Mouse (Mus musculus): Measurements from ENCODE around the gene Pla2g2f. TPM values are rescaled to one million over a fixed set of nuclear protein-coding genes. Genes with fewer than 3 reads are reported as not detected.

The Pla2g2f gene
- polyA plus RNA-seq (2014; fragmentation: Nextera tagmentation; extraction: Ambion mirVana): 0.08 and 0.12 TPM in 2 replicates

- ATAC-seq (ENCODE audit: low FRiP score): no peak
Observed at GRCm38 (mm10) chr4:138757416-138757815, at the start of gene Pla2g2f. Pla2g2f (minus strand) TSS chr4:138757626.

GRCm38 (mm10) chr4:138806920-138807541 lies 49.6 kb upstream of the Pla2g2f start:
- no peak overlapping the region for H3K9ac ChIP-seq (ENCODE audit: low read length)
- no peaks in the 10 kb centered on the region for H3K9me3 ChIP-seq (ENCODE audit: control insufficient read depth, low read length)
- no peak overlapping the region for H3K27ac ChIP-seq (ENCODE audit: low read depth, low read length)
- 73% methylated on average over 7 of the region's 7 CpGs for WGBS
- no peaks in the 10 kb centered on the region for H3K27me3 ChIP-seq (ENCODE audit: control insufficient read depth, insufficient read depth, low read length)
- no peaks in the 10 kb centered on the region for H3K4me1 ChIP-seq (ENCODE audit: control insufficient read depth, insufficient read depth, low read length)
- no peak for DNase-seq (ENCODE audit: low spot score, missing footprints)
- no peak for ATAC-seq (ENCODE audit: low FRiP score)
- H3K36me3 ChIP-seq (ENCODE audit: control insufficient read depth, insufficient read depth, low read length): no peaks in the 10 kb centered on the region
- H3K4me3 ChIP-seq (ENCODE audit: low read depth, low read length): no peak overlapping the region
- H3K4me2 ChIP-seq: no peak overlapping the region

More at GRCm38 (mm10) chr4:138757416-138757815, at the start of gene Pla2g2f:
- Histone ChIP-seq H3K4me2 (no peak within 1 kb of the TSS), H3K4me3 (ENCODE audit: low read depth, low read length) (no peak within 1 kb of the TSS), H3K27me3 (ENCODE audit: control insufficient read depth, insufficient read depth, low read length) (no peaks in the 10 kb centered on the region), H3K9ac (ENCODE audit: low read length) (no peak within 1 kb of the TSS), H3K4me1 (ENCODE audit: control insufficient read depth, insufficient read depth, low read length) (no peaks in the 10 kb centered on the region), H3K9me3 (ENCODE audit: control insufficient read depth, low read length) (no peaks in the 10 kb centered on the region), H3K36me3 (ENCODE audit: control insufficient read depth, insufficient read depth, low read length) (no peaks in the 10 kb centered on the region), H3K27ac (ENCODE audit: low read depth, low read length) (no peak within 1 kb of the TSS)
- 86% methylated on average over 8 of the region's 8 CpGs for WGBS
- DNase-seq (ENCODE audit: low spot score, missing footprints): no peak

- DNase-seq (ENCODE audit: low spot score, missing footprints): no peak
- H3K9ac ChIP-seq (ENCODE audit: low read length): no peak overlapping the region
- no peaks in the 10 kb centered on the region for H3K36me3 ChIP-seq (ENCODE audit: control insufficient read depth, insufficient read depth, low read length)
- no peak overlapping the region for H3K27ac ChIP-seq (ENCODE audit: low read depth, low read length)
- no peaks in the 10 kb centered on the region for H3K27me3 ChIP-seq (ENCODE audit: control insufficient read depth, insufficient read depth, low read length)
- H3K4me1 ChIP-seq (ENCODE audit: control insufficient read depth, insufficient read depth, low read length): no peaks in the 10 kb centered on the region
- no peak for ATAC-seq (ENCODE audit: low FRiP score)
- H3K4me3 ChIP-seq (ENCODE audit: low read depth, low read length): no peak overlapping the region
- no peaks in the 10 kb centered on the region for H3K9me3 ChIP-seq (ENCODE audit: control insufficient read depth, low read length)
- H3K4me2 ChIP-seq: no peak overlapping the region
- 85% methylated on average over 8 of the region's 8 CpGs for WGBS
Observed at GRCm38 (mm10) chr4:138806160-138806559, 48.7 kb upstream of the Pla2g2f start.

GRCm38 (mm10) chr4:138805248-138805647 lies 47.8 kb upstream of the Pla2g2f start:
- ATAC-seq (ENCODE audit: low FRiP score) (no peak), DNase-seq (ENCODE audit: low spot score, missing footprints) (no peak)
- no peaks in the 10 kb centered on the region for H3K9me3 ChIP-seq (ENCODE audit: control insufficient read depth, low read length)
- H3K4me2 ChIP-seq: no peak overlapping the region
- no peaks in the 10 kb centered on the region for H3K4me1 ChIP-seq (ENCODE audit: control insufficient read depth, insufficient read depth, low read length)
- no peak overlapping the region for H3K9ac ChIP-seq (ENCODE audit: low read length)
- H3K27ac ChIP-seq (ENCODE audit: low read depth, low read length): no peak overlapping the region
- no peaks in the 10 kb centered on the region for H3K36me3 ChIP-seq (ENCODE audit: control insufficient read depth, insufficient read depth, low read length)
- WGBS: 57% methylated on average over 8 of the region's 8 CpGs
- H3K4me3 ChIP-seq (ENCODE audit: low read depth, low read length): no peak overlapping the region
- no peaks in the 10 kb centered on the region for H3K27me3 ChIP-seq (ENCODE audit: control insufficient read depth, insufficient read depth, low read length)

GRCm38 (mm10) chr4:138802917-138803316 lies 45.5 kb upstream of the Pla2g2f start:
- 89% methylated on average over 11 of the region's 11 CpGs for WGBS
- DNase-seq (ENCODE audit: low spot score, missing footprints): no peak
- no peak for ATAC-seq (ENCODE audit: low FRiP score)

GRCm38 (mm10) chr4:138801631-138802030 lies 44.2 kb upstream of the Pla2g2f start:
- Histone ChIP-seq H3K9ac (ENCODE audit: low read length) (no peak overlapping the region), H3K27me3 (ENCODE audit: control insufficient read depth, insufficient read depth, low read length) (no peaks in the 10 kb centered on the region), H3K27ac (ENCODE audit: low read depth, low read length) (no peak overlapping the region), H3K36me3 (ENCODE audit: control insufficient read depth, insufficient read depth, low read length) (no peaks in the 10 kb centered on the region), H3K9me3 (ENCODE audit: control insufficient read depth, low read length) (no peaks in the 10 kb centered on the region), H3K4me2 (no peak overlapping the region), H3K4me1 (ENCODE audit: control insufficient read depth, insufficient read depth, low read length) (no peaks in the 10 kb centered on the region), H3K4me3 (ENCODE audit: low read depth, low read length) (no peak overlapping the region)
- no peak for ATAC-seq (ENCODE audit: low FRiP score)
- no peak for DNase-seq (ENCODE audit: low spot score, missing footprints)
- 86% methylated on average over 4 of the region's 4 CpGs for WGBS

More at GRCm38 (mm10) chr4:138802917-138803316, 45.5 kb upstream of the Pla2g2f start:
- Histone ChIP-seq H3K9ac (ENCODE audit: low read length) (no peak overlapping the region), H3K9me3 (ENCODE audit: control insufficient read depth, low read length) (no peaks in the 10 kb centered on the region), H3K4me2 (no peak overlapping the region), H3K36me3 (ENCODE audit: control insufficient read depth, insufficient read depth, low read length) (no peaks in the 10 kb centered on the region), H3K4me1 (ENCODE audit: control insufficient read depth, insufficient read depth, low read length) (no peaks in the 10 kb centered on the region), H3K4me3 (ENCODE audit: low read depth, low read length) (no peak overlapping the region), H3K27me3 (ENCODE audit: control insufficient read depth, insufficient read depth, low read length) (no peaks in the 10 kb centered on the region), H3K27ac (ENCODE audit: low read depth, low read length) (no peak overlapping the region)

- no peak overlapping the region for H3K9ac ChIP-seq (ENCODE audit: low read length)
- no peak overlapping the region for H3K4me3 ChIP-seq (ENCODE audit: low read depth, low read length)
- no peaks in the 10 kb centered on the region for H3K4me1 ChIP-seq (ENCODE audit: control insufficient read depth, insufficient read depth, low read length)
- H3K9me3 ChIP-seq (ENCODE audit: control insufficient read depth, low read length): no peaks in the 10 kb centered on the region
- 87% methylated on average over 12 of the region's 12 CpGs for WGBS
- no peak overlapping the region for H3K4me2 ChIP-seq
- ATAC-seq (ENCODE audit: low FRiP score) (no peak), DNase-seq (ENCODE audit: low spot score, missing footprints) (no peak)
- H3K27me3 ChIP-seq (ENCODE audit: control insufficient read depth, insufficient read depth, low read length): no peaks in the 10 kb centered on the region
- no peak overlapping the region for H3K27ac ChIP-seq (ENCODE audit: low read depth, low read length)
- H3K36me3 ChIP-seq (ENCODE audit: control insufficient read depth, insufficient read depth, low read length): no peaks in the 10 kb centered on the region
Observed at GRCm38 (mm10) chr4:138800134-138800744, 42.8 kb upstream of the Pla2g2f start.

- Histone ChIP-seq H3K27ac (ENCODE audit: low read depth, low read length) (no peak overlapping the region), H3K4me1 (ENCODE audit: control insufficient read depth, insufficient read depth, low read length) (no peaks in the 10 kb centered on the region), H3K4me3 (ENCODE audit: low read depth, low read length) (no peak overlapping the region), H3K9ac (ENCODE audit: low read length) (no peak overlapping the region), H3K27me3 (ENCODE audit: control insufficient read depth, insufficient read depth, low read length) (no peaks in the 10 kb centered on the region), H3K4me2 (no peak overlapping the region), H3K9me3 (ENCODE audit: control insufficient read depth, low read length) (no peaks in the 10 kb centered on the region), H3K36me3 (ENCODE audit: control insufficient read depth, insufficient read depth, low read length) (no peaks in the 10 kb centered on the region)
- no peak for ATAC-seq (ENCODE audit: low FRiP score)
- DNase-seq (ENCODE audit: low spot score, missing footprints): no peak
- 90% methylated on average over 4 of the region's 4 CpGs for WGBS
Observed at GRCm38 (mm10) chr4:138797217-138797570, 39.8 kb upstream of the Pla2g2f start.

GRCm38 (mm10) chr4:138796513-138797216 lies 39.2 kb upstream of the Pla2g2f start:
- no peak for ATAC-seq (ENCODE audit: low FRiP score)
- 57% methylated on average over 6 of the region's 6 CpGs for WGBS

More at GRCm38 (mm10) chr4:138796513-138797216, 39.2 kb upstream of the Pla2g2f start:
- Histone ChIP-seq H3K4me3 (ENCODE audit: low read depth, low read length) (no peak overlapping the region), H3K4me2 (no peak overlapping the region), H3K27me3 (ENCODE audit: control insufficient read depth, insufficient read depth, low read length) (no peaks in the 10 kb centered on the region), H3K9ac (ENCODE audit: low read length) (no peak overlapping the region), H3K27ac (ENCODE audit: low read depth, low read length) (no peak overlapping the region), H3K36me3 (ENCODE audit: control insufficient read depth, insufficient read depth, low read length) (no peaks in the 10 kb centered on the region), H3K4me1 (ENCODE audit: control insufficient read depth, insufficient read depth, low read length) (no peaks in the 10 kb centered on the region), H3K9me3 (ENCODE audit: control insufficient read depth, low read length) (no peaks in the 10 kb centered on the region)
- no peak for DNase-seq (ENCODE audit: low spot score, missing footprints)

All from midbrain, embryonic 11.5 days (tissue).